1 mouse cellular context compared by ENCODE assay signal in the genomic region with DNA sequence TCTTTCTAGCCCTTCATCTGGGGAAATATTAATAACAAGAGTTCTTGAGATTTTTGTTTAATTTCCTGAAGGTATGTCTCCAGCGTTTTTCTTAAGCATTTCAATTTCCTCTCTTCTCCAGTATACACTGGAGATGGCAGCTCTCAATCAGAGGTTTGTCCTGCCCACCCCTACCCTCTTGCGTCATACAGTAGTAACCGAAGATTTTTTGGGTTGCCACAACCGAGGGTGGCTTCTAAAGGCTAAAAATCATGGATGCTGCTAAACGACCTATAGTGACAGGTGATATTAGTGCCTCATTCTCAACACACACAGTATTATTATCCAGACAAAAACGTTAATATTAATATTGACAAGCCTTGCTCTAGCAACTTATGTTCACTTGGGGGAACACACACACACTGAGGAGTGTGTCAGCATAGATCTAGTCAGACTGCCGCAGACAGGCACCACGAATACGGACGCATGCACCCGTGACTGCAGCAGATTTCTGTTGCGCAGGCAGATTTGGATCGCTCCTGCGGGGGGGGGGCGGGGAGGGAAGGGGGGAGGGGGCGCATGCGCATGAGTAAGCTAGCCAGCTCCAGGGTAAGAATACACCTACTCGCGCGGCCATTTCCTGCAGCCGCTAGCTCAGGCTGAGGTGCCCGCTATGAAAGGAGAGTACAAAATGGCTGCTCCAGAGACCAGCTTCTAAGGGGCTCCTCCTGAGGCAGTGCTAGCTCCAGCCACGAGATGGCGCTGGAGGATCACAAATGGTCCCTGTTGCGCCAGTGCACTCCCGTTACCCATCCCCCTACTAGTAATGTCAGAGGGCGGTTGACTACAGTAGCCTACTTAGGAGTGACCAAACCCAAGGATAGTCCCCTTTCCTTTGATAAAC.
TF ChIP-seq lines count a peak whose summit lies in the region.

No protein-coding gene starts in this region.

TF ChIP-seq in myocyte, 11 proteins besides CTCF, POLR2A, EP300 and RAD21:
- TF ChIP-seq TCF3 (IDR thresholded peaks at IDR 0.05; ENCODE audit: insufficient read length, low read depth) = no peak
- TF ChIP-seq POLR2AphosphoS2 (IDR thresholded peaks at IDR 0.05; ENCODE audit: insufficient read length, low read depth) = peak; percentile 52
- TF ChIP-seq MYOG (IDR thresholded peaks at IDR 0.05; ENCODE audit: control insufficient read depth in 1 of 3, insufficient read depth in 1 of 3, insufficient read length in 2 of 3, low read depth in 2 of 3) = no peak
- TF ChIP-seq USF1 (IDR thresholded peaks at IDR 0.05; ENCODE audit: low read depth) = no peak
- no peak for TF ChIP-seq REST (IDR thresholded peaks at IDR 0.05; ENCODE audit: insufficient read depth, insufficient read length)
- TF ChIP-seq MYOD1 (IDR thresholded peaks at IDR 0.05; ENCODE audit: control insufficient read depth in 1 of 3, insufficient read length in 2 of 3, low read depth in 2 of 3) = peak in 1 of 3 experiments; percentile 3
- TF ChIP-seq E2F4 (IDR thresholded peaks at IDR 0.05; ENCODE audit: insufficient read depth) = no peak
- no peak for TF ChIP-seq MAX (IDR thresholded peaks at IDR 0.05; ENCODE audit: low read depth)
